Mouse (Mus musculus): ENCODE data around the gene Tipin.
"Not testable (repeated sequence)": the region's sequence is repeated elsewhere in the genome, so short reads cannot be mapped to it uniquely, and the experiment has no call there.

Gene Tipin

DNA sequence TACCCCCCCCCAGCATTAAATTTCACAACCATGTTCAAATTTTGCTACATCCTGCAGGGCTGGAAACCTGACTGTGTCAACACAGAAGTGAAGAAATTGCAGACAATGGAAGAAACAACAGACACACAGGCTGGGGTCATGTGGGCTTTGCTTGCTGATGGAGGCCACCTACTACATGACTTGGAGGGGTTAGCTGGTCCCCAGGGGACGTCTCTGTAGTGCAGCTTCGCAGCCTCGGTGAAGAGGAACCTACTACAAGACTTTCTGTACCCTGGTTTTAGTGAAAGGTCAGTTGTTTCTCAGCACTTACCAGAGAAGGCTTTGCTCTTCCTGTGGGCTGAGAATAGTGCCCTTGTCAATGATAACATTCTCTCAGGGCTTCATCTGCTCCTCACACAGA, 10.1 kb upstream of the Tipin start:
- DNase-seq (ENCODE audit: low spot score), result no peak

- peak; percentile 58 for DNase-seq (ENCODE audit: low spot score)
These were observed 8.8 kb upstream of the Tipin start for GRCm38 (mm10) chr9:64272611-64273010.

- DNase-seq (ENCODE audit: low spot score), result no peak
These were observed 7.6 kb upstream of the Tipin start for GRCm38 (mm10) chr9:64273757-64274156.

GRCm38 (mm10) chr9:64274291-64274690, 7.1 kb upstream of the Tipin start:
- DNase-seq (ENCODE audit: low spot score), result no peak

DNA sequence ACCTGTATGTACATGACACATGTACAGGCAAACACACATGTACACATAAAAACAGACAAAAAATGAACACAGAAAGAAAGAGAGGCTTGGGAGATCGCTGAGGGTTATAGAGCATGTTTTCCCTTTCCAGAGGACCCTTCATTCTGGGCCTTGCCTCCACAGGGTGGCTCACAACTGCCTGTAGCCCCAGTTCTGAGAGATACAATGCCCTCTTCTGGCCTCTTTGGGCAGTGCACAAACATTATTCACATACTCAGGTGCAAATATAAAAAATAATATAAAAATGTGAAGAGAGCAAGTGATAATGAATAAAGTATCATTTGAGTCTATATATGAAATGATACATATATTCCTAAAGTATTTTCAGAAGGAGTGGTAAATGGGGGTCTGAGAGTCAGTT, 6.5 kb upstream of the Tipin start:
- DNase-seq (ENCODE audit: low spot score), result no peak

DNA sequence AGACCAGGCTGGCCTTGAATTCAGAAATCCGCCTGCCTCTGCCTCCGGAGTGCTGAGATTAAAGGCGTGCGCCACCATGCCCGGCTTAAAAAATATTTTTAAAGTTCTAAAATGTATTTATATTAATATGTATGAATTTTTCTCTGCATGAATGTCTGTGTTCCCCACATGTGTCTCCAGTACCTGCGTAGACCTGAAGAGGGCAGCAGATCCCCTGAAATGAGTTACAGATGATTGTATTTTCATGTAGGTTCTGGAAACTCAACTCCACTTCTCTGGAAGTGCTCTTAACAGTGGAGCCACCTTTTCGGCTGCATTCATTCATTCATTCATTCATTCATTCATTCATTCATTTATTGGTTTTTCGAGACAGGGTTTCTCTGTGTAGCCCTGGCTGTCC, 3.7 kb upstream of the Tipin start:
- DNase-seq (ENCODE audit: low spot score), result peak; percentile 37

GRCm38 (mm10) chr9:64278665-64279310, 2.6 kb upstream of the Tipin start:
- no peak for DNase-seq (ENCODE audit: low spot score)

DNA sequence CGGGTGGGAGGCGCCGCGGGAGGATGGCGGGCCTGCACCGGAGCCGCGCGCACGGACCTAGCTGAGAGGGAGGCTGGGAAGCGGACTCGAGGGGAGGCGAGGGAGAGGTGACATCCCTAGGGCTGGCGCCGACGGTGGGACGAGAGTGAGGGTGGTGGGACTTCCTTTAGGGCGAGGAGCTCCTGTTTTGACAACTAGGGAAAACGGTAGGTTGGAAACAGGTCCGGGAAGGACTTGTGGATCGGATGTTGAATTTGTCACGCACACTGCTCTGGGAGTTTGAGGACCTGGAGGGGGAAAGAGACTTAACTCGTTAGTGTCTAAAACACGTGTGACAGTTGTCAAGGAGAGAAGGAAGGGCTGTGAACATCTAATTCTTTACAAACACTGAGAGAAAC, 399 bp downstream of the Tipin start:
- DNase-seq (ENCODE audit: low spot score), result no peak

DNA sequence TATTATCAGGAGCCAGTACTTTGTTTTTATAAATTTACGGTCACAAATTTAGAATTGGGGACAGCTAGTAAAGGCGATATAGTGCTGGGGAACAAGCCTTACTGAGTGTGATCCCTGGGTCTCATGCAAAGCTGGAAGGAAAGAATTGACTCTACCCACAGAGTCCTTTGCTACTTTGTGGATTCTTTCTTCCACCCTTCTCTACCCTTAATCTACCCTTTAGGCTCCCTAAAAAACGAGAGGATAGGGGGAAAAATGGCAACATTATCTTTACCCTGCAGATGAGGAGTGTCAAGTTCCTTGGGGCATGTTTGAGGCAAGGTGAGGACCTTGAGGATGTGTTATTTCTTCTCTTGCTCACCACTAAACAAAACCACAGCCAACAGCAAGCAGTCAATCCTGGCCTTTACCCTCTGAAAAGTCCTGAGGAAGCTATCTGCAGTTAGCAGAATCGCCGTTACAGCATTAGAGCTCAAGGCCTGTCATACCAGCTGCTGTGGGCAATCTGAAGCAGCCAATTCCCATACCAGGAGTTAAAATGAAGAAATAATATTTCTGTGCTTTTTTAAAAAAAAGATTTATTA, 1.1 kb downstream of the Tipin start:
- no peak for DNase-seq (ENCODE audit: low spot score)

GRCm38 (mm10) chr9:64303086-64303485, 21.7 kb downstream of the Tipin start:
- DNase-seq (ENCODE audit: low spot score), result not testable (repeated sequence)

GRCm38 (mm10) chr9:64306476-64307312, 25.3 kb downstream of the Tipin start:
- DNase-seq (ENCODE audit: low spot score), result no peak

GRCm38 (mm10) chr9:64310996-64311785, 29.8 kb downstream of the Tipin start:
- DNase-seq (ENCODE audit: low spot score), result no peak

GRCm38 (mm10) chr9:64312128-64312527, 30.7 kb downstream of the Tipin start:
- no peak for DNase-seq (ENCODE audit: low spot score)

DNA sequence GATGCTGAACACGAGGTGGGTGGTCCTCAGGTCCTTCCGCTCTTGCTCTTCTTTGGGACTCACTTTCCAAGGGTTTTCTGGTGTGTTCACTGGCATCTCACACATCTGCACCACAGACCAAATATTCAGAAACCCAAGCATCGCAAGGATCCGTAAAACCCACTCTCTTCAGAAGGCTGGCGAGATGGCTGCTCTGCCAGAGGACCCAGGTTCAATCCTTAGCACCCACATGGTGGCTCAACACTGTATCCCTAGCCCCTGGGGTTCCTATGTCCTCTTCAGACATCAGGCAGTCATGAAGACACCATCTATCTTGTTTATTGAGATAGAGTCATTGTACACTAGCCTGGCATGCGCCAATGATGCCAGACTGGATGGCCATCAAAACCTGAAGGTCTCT, 33.3 kb downstream of the Tipin start:
- no peak for DNase-seq (ENCODE audit: low spot score)

DNA sequence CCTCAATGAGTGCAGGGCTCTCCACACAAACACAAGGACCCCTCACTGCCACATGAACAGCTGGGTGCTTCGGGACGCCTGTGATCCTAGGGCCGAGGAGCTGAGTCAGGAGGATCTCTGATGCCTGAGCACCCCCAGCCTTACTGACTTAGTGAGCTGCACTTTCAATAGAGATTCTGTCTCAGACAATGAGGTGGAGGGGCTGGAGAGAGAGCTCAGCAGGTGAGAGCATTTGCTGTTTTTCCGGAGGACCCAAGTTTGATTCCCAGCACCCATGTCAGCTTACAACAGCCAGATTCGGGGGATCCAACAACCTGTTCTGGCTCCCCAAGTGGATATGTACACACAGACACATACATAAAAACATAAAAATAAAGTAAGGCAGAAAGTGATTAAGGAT, 35.6 kb downstream of the Tipin start:
- DNase-seq (ENCODE audit: low spot score), result no peak

DNA sequence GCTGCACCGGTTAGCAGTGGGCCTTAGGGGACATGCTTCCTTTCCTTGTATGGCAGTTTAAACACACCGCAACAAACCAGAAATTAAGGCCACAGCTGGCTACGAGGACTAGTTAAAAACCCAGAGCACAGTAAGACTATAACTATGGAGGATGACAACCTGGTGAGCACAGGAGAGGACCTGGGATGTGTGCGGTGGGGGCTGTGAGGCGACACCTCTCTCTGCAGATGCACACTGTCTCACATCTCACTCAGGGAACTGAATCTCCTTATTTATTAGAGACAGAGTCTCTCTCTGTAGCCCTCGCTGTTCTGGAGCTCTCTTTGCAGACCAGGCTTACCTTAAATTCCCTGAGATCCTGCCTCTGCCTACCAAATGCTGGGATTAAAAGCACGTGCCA, 42.6 kb downstream of the Tipin start:
- DNase-seq (ENCODE audit: low spot score), result no peak

DNA sequence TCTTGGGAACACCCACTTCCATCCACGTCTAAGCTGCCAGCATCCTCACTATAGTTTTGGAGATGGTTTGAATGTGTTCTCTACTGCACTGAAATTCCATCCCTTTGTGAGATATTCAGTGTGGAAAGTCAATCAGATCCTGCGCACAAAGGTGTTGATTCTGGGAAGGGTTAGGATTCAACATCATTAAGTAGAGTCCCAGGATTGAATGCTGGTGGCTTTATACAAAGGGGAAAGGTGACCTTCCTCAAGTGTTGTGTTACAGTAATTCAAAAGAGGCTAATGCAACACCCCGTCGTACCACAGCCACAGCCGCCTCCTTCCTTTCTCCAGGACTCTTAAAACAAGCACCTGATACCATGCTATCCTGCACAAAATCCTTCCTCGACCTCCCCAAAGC, 54.4 kb downstream of the Tipin start:
- DNase-seq (ENCODE audit: low spot score), result no peak

- DNase-seq (ENCODE audit: low spot score), result no peak
These were observed 58.0 kb downstream of the Tipin start for GRCm38 (mm10) chr9:64339361-64339760.

DNA sequence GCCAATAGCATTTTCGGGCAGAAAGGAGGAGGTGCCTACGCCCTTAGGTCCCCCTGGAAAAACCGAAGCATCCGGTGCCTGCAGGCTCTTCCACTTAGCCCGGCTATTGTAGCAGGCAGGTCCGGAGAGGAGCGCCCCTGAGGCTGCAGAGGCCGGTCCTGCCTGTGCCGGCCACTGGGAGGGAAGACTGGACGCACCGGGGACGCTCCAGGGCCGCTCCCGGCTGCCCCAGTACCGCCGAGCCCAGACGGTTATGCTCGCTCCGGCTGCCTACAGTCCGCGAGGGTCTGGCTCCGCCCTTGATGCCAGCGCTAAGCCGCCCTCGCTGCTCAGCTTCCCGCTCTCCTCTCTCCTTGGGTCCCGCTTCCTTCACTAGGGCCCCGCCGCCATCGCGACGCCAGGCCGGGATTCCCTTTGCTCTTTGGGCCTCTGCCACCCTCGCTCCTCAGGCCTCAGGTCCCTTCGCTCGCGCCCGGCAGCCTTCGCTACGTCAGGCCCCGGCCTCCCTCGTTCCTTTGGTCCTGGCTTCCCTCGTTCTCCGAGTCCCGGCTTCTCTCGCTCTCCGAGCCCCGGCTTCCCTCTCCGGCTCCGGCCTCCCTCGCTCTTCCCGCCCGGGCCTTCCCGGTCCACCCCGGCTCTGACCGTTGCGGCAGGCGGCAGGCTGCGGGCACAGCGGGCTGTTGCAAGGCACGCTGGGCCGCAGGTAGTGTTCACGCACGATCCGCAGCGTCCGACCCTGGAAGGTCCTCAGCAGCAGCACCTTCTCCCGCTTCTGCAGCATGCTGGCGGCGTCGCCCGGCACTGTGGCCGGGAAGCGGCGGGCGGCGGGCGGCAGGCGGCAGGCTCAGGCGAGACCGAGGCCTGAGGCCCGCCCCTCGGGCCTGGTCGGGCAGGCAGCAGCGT, 59.2 kb downstream of the Tipin start:
- DNase-seq (ENCODE audit: low spot score), result peak; percentile 32

DNA sequence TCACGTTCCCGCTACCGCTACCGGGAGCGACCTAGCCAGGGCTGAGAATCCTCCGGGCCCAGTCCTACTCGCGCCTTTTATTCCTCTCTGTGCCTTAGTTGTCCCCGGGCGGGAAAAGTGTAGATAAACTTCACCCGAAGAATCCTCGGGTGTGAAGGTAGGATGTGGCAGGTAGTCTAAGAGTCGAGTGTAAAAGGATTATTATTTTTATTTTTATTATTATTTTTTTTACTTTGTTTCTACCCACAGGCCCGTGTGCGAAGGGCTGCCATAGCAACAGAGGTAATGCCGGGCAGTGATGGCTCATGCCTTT, 59.8 kb downstream of the Tipin start, which contains the start of gene Dis3l:
Gene Dis3l, minus strand, starts transcription at position 35 of the 313 bp plus-strand sequence.
- no peak for DNase-seq (ENCODE audit: low spot score)

- no peak for DNase-seq (ENCODE audit: low spot score)
These were observed 60.3 kb downstream of the Tipin start for GRCm38 (mm10) chr9:64341671-64342070.

DNA sequence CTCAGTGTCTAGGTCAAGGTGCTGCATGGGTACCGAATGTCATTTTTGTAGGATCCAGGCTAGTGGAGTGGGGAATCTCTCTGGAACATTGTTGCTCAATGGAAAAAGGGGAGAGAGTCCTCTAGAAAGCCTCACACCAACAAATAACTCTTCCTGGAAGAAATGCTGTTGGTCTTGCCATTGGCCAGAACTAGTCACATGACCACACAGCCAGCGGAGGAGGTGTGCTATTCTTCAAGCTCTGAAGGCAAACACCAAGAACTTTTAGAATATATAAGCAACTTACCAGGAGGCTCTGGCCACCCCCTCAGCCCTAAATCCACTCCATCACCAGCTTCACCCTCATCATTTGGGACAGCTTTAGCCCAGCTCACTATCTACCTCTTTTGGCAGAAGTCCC, 62.3 kb downstream of the Tipin start:
- DNase-seq (ENCODE audit: low spot score), result no peak

All from layer of hippocampus, adult 9-10 months (tissue).